Mouse (Mus musculus): ENCODE data around the gene Cntnap5b. TPM values are rescaled to one million over a fixed set of nuclear protein-coding genes. Genes with fewer than 3 reads are reported as not detected.

The Cntnap5b gene
- total and polyA plus RNA-seq, 3 experiments, result not detected

GRCm38 (mm10) chr1:99967300-99968089, 194.9 kb downstream of the Cntnap5b start:
- Histone ChIP-seq H3K27me3 (replicated peaks) (no peaks in the 10 kb centered on the region), H3K36me3 (replicated peaks in 1 of 2; ENCODE audit: control insufficient read depth in 1 of 2, insufficient read depth in 1 of 2, low read length in 1 of 2) (no peaks in the 10 kb centered on the region), H3K9ac (ENCODE audit: insufficient read depth, low read depth) (no peak overlapping the region), H3K9me3 (replicated peaks; ENCODE audit: low read length) (peaks cover 42% of the 10 kb centered on the region), H3K4me1 (ENCODE audit: control insufficient read depth in 1 of 2, insufficient read depth in 2 of 2) (no peaks in the 10 kb centered on the region), H3K4me2 (ENCODE audit: insufficient read depth, low read depth, poor library complexity, severe bottlenecking) (no peak overlapping the region), H3K27ac (ENCODE audit: insufficient read depth, low read depth) (no peak overlapping the region), H3K4me3 (replicated peaks in 1 of 3; ENCODE audit: low read depth in 2 of 3, low read length in 2 of 3, poor library complexity in 1 of 3) (no peak overlapping the region), H3K79me2 (replicated peaks; ENCODE audit: control insufficient read depth, extremely low read depth, insufficient read depth, poor library complexity, severe bottlenecking) (no peaks in the 10 kb centered on the region)
- DNase-seq (ENCODE audit: extremely low read depth), result no peak
- dilution Hi-C loops (cut with MboI; ENCODE audit: extremely low pct_ligation_motif_present, extremely low pct_unique_long_range_greater_than_20kb, low sequenced_read_pairs) (no loop called here), in situ Hi-C loops (cut with MboI; ENCODE audit: low pct_ligation_motif_present, low pct_unique_long_range_greater_than_20kb, low sequenced_read_pairs) (no loop called here)
- TF ChIP-seq BHLHE40 (IDR thresholded peaks at IDR 0.05; ENCODE audit: low read depth, low read length), result no peak
- no peak for TF ChIP-seq IRF4 (IDR thresholded peaks at IDR 0.05; ENCODE audit: low read depth, low read length)
- no peak for TF ChIP-seq MAFK (IDR thresholded peaks at IDR 0.05; ENCODE audit: insufficient replicate concordance, low read length)
- TF ChIP-seq RAD21 (IDR thresholded peaks at IDR 0.05; ENCODE audit: low read depth, low read length), result no peak
- no peak for TF ChIP-seq E2F4 (IDR thresholded peaks at IDR 0.05; ENCODE audit: insufficient replicate concordance, low read depth, low read length)
- no peak for TF ChIP-seq TCF12 (IDR thresholded peaks at IDR 0.05; ENCODE audit: low read depth, low read length)
- no peak for TF ChIP-seq USF1 (IDR thresholded peaks at IDR 0.05; ENCODE audit: low read depth, low read length)
- no peak for TF ChIP-seq SMC3 (IDR thresholded peaks at IDR 0.05; ENCODE audit: low read depth, low read length)
- TF ChIP-seq TBP (conservative IDR thresholded peaks at IDR 0.05; ENCODE audit: low read depth, low read length), result no peak
- no peak for TF ChIP-seq JUN (IDR thresholded peaks at IDR 0.05; ENCODE audit: insufficient read depth, low read depth, low read length)
- TF ChIP-seq MXI1 (IDR thresholded peaks at IDR 0.05; ENCODE audit: low read depth, low read length), result no peak
- TF ChIP-seq KAT2A (IDR thresholded peaks at IDR 0.05; ENCODE audit: insufficient replicate concordance, low read length), result no peak
- TF ChIP-seq ZKSCAN1 (IDR thresholded peaks at IDR 0.05; ENCODE audit: borderline replicate concordance, low read depth, low read length), result no peak
- TF ChIP-seq ZNF384 (IDR thresholded peaks at IDR 0.05; ENCODE audit: low read depth, low read length), result no peak
- TF ChIP-seq ZMIZ1 (IDR thresholded peaks at IDR 0.05; ENCODE audit: low read depth, low read length), result no peak
- no peak for TF ChIP-seq PAX5 (IDR thresholded peaks at IDR 0.05; ENCODE audit: low read length)
- no peak for TF ChIP-seq POLR2A (IDR thresholded peaks at IDR 0.05; ENCODE audit: low read depth, low read length)
- TF ChIP-seq CHD1 (IDR thresholded peaks at IDR 0.05; ENCODE audit: low read depth, low read length), result no peak
- no peak for TF ChIP-seq MEF2A (IDR thresholded peaks at IDR 0.05; ENCODE audit: borderline replicate concordance, low read depth, low read length)
- TF ChIP-seq UBTF (IDR thresholded peaks at IDR 0.05; ENCODE audit: low read depth, low read length), result no peak
